8 mouse cellular contexts compared by ENCODE assay signal in genomic region chr2:78868511-78868854, GRCm38 (mm10). TPM values are rescaled to one million over a fixed set of nuclear protein-coding genes. Genes with fewer than 3 reads are reported as not detected.
A peak's percentile ranks its signal among the peaks of the same experiment; 100 is the strongest.
DNase-seq lines count a peak whose midpoint lies in the region; ATAC-seq lines count a peak whose summit lies in the region.

No protein-coding gene starts in this region.

- peaks cover 30% of the 10 kb centered on the region for H3K4me1 ChIP-seq in hindbrain, embryonic 15.5 days (replicated peaks)
- peaks cover 62% of the 10 kb centered on the region for H3K4me1 ChIP-seq in megakaryocyte, embryonic 14.5 days

- no peaks in the 10 kb centered on the region for H3K27me3 ChIP-seq in hindbrain, embryonic 15.5 days
- no peaks in the 10 kb centered on the region for H3K27me3 ChIP-seq in megakaryocyte, embryonic 14.5 days (replicated peaks)

- peak overlapping the region; percentile 66 for H3K4me3 ChIP-seq in hindbrain, embryonic 15.5 days
- H3K4me3 ChIP-seq in megakaryocyte, embryonic 14.5 days (replicated peaks) = peak overlapping the region; percentile 93

- H3K9me3 ChIP-seq in hindbrain, embryonic 15.5 days = no peaks in the 10 kb centered on the region
- no peaks in the 10 kb centered on the region for H3K9me3 ChIP-seq in megakaryocyte, embryonic 14.5 days

- H3K4me2 ChIP-seq in hindbrain, embryonic 15.5 days = peak overlapping the region; percentile 90

- peak overlapping the region; percentile 96 for H3K9ac ChIP-seq in hindbrain, embryonic 15.5 days

- WGBS in hindbrain, embryonic 15.5 days = under 1% methylated on average over 40 of the region's 44 CpGs

- no peaks in the 10 kb centered on the region for H3K36me3 ChIP-seq in hindbrain, embryonic 15.5 days
- H3K36me3 ChIP-seq in megakaryocyte, embryonic 14.5 days (replicated peaks; ENCODE audit: low read length) = peaks cover 14% of the 10 kb centered on the region

- peak; percentile 85 for DNase-seq in R1 (ENCODE audit: low read depth, low spot score)
- peak; percentile 88 to 92 for DNase-seq in cerebellum, postnatal 14 days
- peak; percentile 47 to 61 for DNase-seq in frontal cortex, postnatal 36 days (ENCODE audit: low spot score in 2 of 2)
- peak; percentile 35 to 55 for DNase-seq in left cerebral cortex, adult 9 months (ENCODE audit: low spot score in 2 of 2)
- peak; percentile 43 to 59 for DNase-seq in right cerebral cortex, adult 2 months (ENCODE audit: low spot score in 2 of 2)
- DNase-seq in urinary bladder, postnatal 14 days (ENCODE audit: low spot score) = peak; percentile 82

- H3K27ac ChIP-seq in hindbrain, embryonic 15.5 days (replicated peaks) = peak overlapping the region; percentile 98

- peak; percentile 76 for ATAC-seq in hindbrain, embryonic 15.5 days (ENCODE audit: low FRiP score, low read depth)

RNA-seq across cellular contexts. Expression of gene Ube2e3, which starts 0.6 kb away (rescaled TPM):
- 272 and 278 TPM in 2 replicates for polyA plus RNA-seq in hindbrain, embryonic 15.5 days (2015; fragmentation: Nextera tagmentation; extraction: Ambion mirVana)
- polyA plus RNA-seq in megakaryocyte, embryonic 14.5 days (2012; ENCODE audit: insufficient read depth, low replicate concordance) = 48.6 and 88.1 TPM in 2 replicates

Comparison
In these comparisons a context has a peak if more than half of its experiments do, and no peak if none do; other contexts are left out.
1. Peak in every context shown above with its lines: DNase-seq, ATAC-seq, H3K4me3 ChIP-seq and H3K27ac ChIP-seq.